Mouse (Mus musculus): Measurements from ENCODE around the gene Slc6a12. TPM values are rescaled to one million over a fixed set of nuclear protein-coding genes. Genes with fewer than 3 reads are reported as not detected.

Slc6a12 gene
- total RNA-seq, 1 experiment from 2014 or later, result not detected

- ATAC-seq (replicated peaks; ENCODE audit: low read depth, poor library complexity, severe bottlenecking), result no peak
Observed at GRCm38 (mm10) chr6:121338519-121338896, 4.4 kb upstream of the Slc6a12 start.

DNA sequence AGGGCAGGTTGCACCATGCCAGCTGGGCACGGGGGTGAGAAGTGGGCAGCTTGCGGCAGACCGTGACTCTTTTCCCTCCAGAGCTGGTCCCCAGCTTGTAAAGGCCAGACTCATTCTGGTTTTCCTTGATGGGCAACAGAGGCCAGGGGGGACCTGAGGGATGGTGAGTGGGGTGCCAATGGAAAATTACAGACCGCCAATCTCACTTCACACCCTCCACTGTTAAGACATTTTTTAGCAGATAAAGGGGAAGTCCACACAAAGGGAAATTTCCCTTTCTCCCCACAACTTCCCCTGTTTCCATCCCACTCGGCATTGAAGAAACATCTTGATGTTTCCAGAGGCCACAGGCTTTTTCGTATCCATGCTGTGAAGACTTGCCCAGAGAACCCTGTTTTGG lies 1.2 kb upstream of the Slc6a12 start:
- ATAC-seq (replicated peaks; ENCODE audit: low read depth, poor library complexity, severe bottlenecking), result peak; percentile 60

GRCm38 (mm10) chr6:121343771-121344123 lies 871 bp downstream of the Slc6a12 start:
- no peak for ATAC-seq (replicated peaks; ENCODE audit: low read depth, poor library complexity, severe bottlenecking)

DNA sequence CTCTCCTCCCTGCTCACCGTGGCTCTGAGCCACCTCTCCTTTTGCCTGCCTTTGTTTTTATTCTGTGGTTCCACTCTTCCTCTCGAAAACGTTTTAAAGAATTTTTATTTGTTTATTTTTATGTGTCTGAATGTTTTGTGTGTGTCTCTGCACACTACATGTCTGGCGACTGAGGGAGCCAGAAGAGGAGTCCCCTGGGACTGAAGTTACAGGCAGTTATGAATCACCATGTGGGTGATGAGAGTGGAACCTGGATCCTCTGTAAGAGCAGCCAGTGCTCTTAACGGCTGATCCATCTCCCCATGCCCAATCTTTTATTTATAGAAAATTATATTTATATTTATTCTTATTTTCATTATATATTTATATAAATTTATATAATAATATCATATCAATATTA lies 1.5 kb downstream of the Slc6a12 start:
- no peak for ATAC-seq (replicated peaks; ENCODE audit: low read depth, poor library complexity, severe bottlenecking)

DNA sequence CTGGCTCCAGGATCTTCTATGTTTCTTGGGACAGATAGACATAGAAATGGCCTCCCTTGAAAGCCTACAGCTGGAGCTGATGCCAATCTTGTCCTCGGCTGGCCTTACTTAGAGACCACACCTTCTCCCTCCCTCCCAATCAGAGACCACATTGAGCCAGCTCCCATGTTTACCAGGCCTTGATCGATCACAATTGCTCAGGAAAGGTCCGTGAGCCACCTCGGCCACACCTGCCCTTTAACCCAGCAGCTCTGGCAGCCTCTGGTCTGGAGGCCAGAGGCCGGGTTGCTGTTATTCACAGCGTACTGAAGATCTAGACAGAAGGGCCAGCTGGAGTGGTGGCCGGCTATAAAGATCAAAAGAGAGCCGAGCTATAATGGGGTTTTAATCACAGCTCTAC lies 3.6 kb downstream of the Slc6a12 start:
- no peak for ATAC-seq (replicated peaks; ENCODE audit: low read depth, poor library complexity, severe bottlenecking)

- ATAC-seq (replicated peaks; ENCODE audit: low read depth, poor library complexity, severe bottlenecking), result no peak
Observed at GRCm38 (mm10) chr6:121352276-121352675, 9.4 kb downstream of the Slc6a12 start.

GRCm38 (mm10) chr6:121356041-121356440 lies 13.2 kb downstream of the Slc6a12 start:
- ATAC-seq (replicated peaks; ENCODE audit: low read depth, poor library complexity, severe bottlenecking), result no peak

DNA sequence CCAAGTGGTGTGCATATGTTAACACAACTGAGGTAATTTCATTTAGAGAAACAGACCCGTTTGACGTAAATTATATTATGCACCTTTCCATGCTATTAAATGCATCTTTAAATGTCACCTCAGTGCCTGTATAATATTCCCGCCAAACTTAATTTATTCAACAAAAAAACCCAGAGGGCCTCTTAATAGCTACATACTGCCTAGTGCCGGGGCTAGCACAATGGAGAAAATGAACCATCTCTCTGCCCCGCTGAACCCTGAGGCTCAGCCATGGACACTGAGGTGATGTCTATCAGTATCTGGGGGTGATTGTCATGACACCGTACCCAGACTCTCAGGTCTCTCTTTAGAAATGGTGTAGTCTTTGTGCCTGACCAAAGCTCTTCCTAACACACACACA lies 14.4 kb downstream of the Slc6a12 start:
- no peak for ATAC-seq (replicated peaks; ENCODE audit: low read depth, poor library complexity, severe bottlenecking)

- ATAC-seq (replicated peaks; ENCODE audit: low read depth, poor library complexity, severe bottlenecking), result no peak
Observed at GRCm38 (mm10) chr6:121363061-121363460, 20.2 kb downstream of the Slc6a12 start.

GRCm38 (mm10) chr6:121363956-121364355 lies 21.1 kb downstream of the Slc6a12 start:
- ATAC-seq (replicated peaks; ENCODE audit: low read depth, poor library complexity, severe bottlenecking), result no peak

DNA sequence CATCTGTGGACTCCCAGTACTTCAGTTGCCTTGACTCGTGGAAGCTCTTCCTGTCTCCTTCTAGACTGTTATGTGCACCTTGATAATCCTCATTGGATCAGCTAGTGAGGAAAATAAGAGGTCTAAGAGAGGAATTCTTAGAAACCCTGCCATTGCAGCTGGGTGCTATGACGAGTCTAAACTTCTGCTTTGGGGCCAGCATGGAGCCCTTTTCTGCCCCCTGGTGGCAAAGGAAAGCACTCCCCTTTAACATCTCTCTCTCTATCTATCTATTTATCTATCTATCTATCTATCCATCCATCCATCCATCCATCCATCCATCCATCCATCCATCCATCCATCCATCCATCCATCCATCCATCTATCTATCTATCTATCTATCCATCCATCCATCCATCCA lies 23.7 kb downstream of the Slc6a12 start:
- ATAC-seq (replicated peaks; ENCODE audit: low read depth, poor library complexity, severe bottlenecking), result peak; percentile 85

DNA sequence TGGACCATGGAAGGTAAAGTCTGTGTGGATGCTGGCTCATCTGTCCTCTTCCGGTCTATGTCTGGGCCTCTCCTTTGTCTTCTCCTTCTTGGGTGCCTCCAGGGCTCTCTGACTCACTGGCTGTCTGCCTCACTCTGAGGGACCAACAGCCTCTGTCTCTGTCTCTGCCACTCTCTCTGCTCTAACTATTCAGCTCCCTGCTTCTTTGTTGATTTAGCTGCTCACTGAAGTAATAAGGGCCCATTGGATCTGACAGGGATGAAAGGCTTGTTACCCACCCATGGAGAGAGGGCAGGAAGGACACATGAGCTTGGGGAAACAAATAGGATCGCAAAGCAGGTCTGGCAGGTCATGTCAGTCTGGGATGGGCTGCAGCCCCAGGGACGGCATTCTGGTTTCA lies 24.2 kb downstream of the Slc6a12 start:
- ATAC-seq (replicated peaks; ENCODE audit: low read depth, poor library complexity, severe bottlenecking), result no peak

DNA sequence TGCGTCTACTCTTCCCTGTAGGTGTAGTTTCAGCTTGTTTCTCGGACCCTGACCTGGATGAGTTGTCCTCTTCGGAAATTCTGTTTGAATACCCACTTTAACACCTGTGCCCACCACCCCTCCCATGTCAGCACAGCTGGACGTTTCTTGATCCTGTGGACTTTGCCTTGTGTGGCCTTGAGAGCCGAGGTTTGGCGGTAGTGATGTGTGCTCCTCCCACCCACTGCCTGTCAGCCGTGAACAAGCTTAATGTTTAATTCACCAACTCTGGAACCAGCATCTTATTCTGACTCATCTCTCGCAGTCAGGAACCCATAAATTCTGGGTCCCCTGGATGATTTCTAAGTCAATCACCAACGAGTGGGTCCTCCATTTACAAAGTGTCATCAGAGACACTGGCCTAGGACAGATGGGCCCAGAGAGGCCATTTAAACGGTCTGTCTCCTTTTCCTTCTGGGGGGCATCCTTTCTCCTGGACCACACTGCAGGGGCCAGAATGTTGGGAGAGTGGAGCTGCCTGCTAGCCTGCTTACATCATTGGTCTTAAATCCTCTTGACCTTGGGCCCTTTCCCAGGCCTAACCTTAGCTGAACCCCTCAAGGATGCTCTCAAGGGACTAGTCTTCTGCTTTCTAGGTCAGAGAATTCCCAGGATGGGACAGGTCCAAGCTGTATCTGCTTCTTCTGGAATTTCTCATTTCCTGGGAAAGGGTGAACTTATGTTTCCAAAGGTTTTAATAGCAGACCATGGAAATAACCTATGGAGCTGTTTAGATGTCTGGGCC lies 28.5 kb downstream of the Slc6a12 start:
- no peak for ATAC-seq (replicated peaks; ENCODE audit: low read depth, poor library complexity, severe bottlenecking)

GRCm38 (mm10) chr6:121376159-121376558 lies 33.3 kb downstream of the Slc6a12 start:
- ATAC-seq (replicated peaks; ENCODE audit: low read depth, poor library complexity, severe bottlenecking), result no peak

- ATAC-seq (replicated peaks; ENCODE audit: low read depth, poor library complexity, severe bottlenecking), result no peak
Observed at GRCm38 (mm10) chr6:121378256-121378655, 35.4 kb downstream of the Slc6a12 start.

GRCm38 (mm10) chr6:121380576-121380975 lies 37.7 kb downstream of the Slc6a12 start:
- no peak for ATAC-seq (replicated peaks; ENCODE audit: low read depth, poor library complexity, severe bottlenecking)

DNA sequence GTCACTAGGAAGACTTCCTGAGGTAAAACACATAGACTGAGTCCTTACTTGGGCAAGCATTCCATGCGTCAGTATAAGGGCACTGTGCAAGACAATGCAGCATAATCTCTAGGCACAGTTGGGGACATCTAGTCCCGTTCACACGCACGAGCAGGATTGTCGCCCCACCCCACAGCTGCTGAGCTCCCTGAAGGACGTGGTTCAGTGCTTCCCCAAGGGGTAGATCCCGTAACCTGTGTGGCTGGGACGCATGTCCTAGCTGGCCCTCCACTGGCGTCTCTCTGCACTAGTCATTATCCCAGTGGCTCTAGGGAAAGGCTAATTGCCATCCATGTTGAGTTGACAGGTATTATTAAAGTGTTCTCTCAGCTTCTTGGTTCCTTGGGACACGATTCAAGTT lies 39.2 kb downstream of the Slc6a12 start:
- ATAC-seq (replicated peaks; ENCODE audit: low read depth, poor library complexity, severe bottlenecking), result no peak

- peak; percentile 53 for ATAC-seq (replicated peaks; ENCODE audit: low read depth, poor library complexity, severe bottlenecking)
Observed at GRCm38 (mm10) chr6:121385397-121385796, 42.5 kb downstream of the Slc6a12 start.

GRCm38 (mm10) chr6:121392610-121393252 lies 49.9 kb downstream of the Slc6a12 start:
- no peak for ATAC-seq (replicated peaks; ENCODE audit: low read depth, poor library complexity, severe bottlenecking)

- no peak for ATAC-seq (replicated peaks; ENCODE audit: low read depth, poor library complexity, severe bottlenecking)
Observed at GRCm38 (mm10) chr6:121401140-121401539, 58.3 kb downstream of the Slc6a12 start.

DNA sequence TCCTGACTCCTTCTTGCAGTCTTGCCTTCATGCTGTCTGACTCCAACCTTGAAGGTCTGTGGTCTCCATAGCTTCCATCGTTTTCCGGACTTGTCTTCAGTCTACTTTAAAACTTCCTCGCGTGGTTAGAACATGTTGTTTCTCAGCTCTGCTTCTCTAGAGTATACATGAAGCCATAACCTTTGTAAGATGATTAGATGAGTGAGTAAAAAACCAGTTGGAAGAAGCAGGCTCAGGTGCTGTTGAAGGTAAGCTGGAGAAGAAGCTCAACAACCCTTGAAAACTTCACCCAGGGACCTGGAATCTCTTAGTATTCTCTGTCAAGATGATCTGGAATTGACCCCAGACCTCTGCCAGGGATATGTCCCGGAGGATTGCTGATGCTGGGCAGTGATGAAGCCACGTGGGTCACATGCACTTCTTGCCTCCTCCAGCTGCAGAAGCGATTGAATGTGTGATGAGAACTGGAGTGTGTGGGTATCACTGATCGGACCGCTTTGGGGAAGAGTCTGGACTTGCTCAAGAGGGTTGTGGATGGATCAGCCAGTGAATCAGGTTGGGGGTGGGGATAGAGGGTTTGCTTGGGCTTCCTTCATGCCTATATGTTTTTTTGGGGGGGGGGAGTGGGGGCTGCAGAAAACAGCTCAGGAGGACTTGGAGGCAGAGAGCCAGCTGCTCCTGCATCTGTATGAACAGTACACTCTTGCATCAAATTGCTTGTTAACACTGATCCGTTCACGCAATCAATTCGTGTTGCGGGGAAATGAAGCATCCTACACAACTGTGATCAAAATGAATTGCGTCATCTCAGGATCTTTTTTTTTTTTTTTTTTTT lies 59.2 kb downstream of the Slc6a12 start:
- ATAC-seq (replicated peaks; ENCODE audit: low read depth, poor library complexity, severe bottlenecking), result no peak
